Mouse (Mus musculus) retina, adult 2 months (tissue): ENCODE data around the gene 1810037I17Rik.
"Not testable (repeated sequence)": the region's sequence is repeated elsewhere in the genome, so short reads cannot be mapped to it uniquely, and the experiment has no call there.

Source experiments
- DNase-seq: peaks from one replicate; pipeline ENCODE4 v3.0.0-alpha.2; 2012; ENCODE audit warnings: low read depth, low spot score

The 1810037I17Rik gene

DNA sequence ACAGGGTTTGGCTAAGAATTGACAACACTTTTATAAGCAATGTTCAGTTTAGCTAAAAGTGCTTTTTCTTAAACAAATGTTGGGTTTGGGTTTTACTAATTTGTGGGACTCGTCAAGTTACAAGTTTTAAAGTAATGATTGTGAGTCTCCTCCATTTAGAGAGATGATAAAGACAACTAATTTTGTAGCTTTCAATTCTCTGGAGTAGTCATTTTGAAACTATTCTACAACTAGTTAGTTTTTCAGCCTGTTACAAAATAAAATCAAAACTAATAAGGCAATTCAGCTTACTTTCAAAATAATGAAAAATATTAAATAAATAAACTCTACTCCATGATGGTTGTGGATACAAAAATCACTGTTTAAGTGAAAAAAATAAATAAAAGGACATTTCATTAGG is 8.5 kb downstream of the 1810037I17Rik start:
- no peak for DNase-seq

DNA sequence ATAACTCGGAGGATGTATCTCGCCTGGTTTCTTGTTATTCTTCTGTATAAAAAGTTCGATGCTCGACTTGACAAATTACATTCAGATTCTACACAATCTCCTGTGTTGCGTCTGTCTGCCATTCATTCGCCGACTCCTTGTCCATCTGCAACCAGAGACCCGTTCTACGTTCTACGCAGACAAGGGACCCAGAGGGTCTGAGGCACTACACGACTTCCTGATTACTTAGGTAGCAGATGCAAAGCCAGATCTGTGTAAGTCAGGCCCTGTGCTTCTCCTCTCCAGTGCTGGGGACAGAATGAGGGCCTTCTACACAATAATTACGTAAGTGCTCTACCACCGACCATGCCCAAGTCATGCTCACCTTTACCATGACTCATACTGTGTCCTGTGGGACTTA is 13.2 kb downstream of the 1810037I17Rik start:
- DNase-seq = not testable (repeated sequence)

DNA sequence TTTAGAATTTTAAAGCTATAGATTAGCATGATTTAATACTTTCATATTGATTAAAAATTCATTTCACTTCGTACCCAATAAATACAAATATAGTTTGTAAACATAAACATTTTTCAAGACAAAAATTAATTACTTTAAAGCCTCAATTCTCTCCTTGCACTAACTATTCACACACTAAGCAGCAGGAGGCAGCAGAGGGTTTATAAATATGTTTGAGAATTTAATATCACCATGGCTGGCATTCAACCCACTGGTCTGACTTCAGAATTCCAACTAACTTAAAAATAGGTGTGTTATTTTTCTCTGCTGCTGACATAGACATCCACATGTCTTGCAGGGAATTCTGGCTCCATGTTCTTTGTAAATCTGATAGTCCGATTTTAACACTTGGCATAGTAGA is 15.2 kb downstream of the 1810037I17Rik start:
- peak; percentile 22 for DNase-seq

DNA sequence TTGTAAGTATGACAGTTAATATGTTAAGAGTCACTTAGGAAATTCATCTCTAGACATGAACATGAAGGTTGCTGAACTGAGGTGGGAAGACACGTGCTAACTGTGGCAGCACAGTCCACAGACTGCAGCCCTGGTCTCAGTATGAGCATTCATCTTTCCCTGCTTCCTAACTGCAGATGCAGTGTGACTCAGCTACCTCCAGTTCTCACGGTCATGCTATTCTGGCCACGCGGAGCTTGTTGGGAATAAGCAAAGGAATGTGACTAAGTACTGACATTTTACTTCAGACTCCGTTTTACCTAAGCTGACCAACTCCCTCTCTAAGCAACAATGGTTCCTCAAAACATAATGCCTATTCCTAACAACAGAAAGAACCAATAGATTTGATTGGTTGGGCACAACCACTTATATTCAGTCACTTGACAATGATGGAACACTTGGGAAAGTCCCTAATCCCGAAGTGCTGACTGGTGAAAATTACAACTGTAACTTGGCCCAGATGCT is 19.4 kb downstream of the 1810037I17Rik start:
- no peak for DNase-seq

DNA sequence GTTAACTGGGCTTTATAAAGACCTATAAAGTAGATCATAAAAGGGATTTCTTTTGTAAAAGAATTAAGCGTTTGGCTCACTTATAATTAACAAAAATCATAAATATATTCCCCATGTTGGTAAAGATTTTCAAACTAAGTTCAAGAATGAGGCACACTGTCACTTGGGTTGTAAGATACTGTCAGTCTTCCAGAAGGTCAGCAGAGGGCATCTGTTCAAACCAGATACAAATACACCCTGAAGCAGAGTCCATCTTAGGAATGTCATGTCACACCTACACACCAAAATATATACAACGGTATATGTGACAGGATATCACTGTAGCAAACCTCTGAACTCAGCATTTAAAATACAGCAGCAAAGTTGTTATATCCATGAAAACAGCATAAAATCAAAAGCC is 26.1 kb downstream of the 1810037I17Rik start:
- DNase-seq = no peak

DNA sequence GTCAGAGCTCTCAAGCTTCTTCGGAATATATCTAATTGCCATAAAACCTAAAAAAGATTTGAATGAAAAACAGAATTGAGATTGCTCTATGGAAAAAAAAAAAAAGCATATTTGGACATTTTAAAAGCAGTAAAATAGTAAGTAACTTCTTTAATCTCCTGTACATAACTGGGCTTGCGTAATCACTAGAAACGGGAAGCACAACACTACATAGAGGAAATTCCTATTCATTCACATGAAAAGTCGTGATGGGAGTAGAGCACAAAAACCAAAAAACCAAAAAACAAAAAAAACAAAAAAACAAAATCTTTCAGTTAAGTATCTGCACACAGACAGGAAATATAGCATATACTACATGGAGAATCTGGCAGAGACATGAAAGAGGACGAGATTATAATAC is 40.3 kb downstream of the 1810037I17Rik start:
- DNase-seq = no peak

DNA sequence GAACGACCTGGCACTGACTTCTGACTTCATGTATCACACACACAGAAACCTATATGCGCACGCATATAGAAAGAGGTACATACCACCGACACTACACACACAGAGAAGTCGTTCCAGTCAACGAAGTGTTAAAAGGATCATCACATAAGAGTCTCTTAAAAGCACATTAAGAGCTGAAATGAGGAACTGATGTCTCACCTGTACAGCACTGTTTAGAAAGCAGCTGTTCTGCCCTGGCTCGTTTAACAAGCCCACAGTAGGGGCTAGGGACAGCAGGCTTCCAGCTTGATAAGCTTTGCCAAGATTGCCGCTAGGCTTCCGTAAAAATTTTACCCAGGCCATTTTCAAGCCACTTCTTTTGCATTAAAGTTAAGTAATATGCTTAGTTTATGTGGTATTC is 44.4 kb downstream of the 1810037I17Rik start:
- no peak for DNase-seq

DNA sequence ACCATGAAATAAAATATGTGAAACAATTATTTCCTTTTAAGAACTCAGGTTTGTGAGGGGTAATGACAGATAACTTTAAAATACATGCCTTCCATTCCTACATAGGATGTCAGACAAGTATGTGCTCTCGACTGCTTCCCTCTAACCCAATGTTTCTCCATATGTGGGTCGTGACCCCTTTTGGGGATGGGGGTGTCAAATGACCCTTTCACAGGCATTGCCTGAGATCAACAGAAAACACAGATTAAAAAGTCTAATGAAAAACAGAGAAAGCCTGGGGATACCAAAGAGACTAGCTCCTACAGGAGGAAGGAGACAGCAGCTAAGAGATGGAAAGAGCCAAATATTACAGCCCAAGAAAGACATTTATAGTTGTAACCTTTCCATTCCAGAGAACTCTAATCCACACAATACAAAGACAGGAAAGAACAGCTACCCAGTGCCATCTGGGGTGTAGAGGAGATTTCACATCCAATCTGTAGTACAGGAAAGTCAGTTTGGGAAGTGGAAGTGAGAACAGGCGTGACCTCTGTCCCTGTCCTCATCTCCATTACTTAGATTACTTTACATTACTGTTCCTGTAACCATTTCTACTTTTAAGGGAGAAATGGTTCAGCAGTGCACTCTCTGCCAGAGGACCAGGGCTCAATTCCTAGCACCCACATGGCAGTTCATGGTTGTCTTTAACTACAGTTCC is 48.3 kb downstream of the 1810037I17Rik start:
- DNase-seq = no peak

DNA sequence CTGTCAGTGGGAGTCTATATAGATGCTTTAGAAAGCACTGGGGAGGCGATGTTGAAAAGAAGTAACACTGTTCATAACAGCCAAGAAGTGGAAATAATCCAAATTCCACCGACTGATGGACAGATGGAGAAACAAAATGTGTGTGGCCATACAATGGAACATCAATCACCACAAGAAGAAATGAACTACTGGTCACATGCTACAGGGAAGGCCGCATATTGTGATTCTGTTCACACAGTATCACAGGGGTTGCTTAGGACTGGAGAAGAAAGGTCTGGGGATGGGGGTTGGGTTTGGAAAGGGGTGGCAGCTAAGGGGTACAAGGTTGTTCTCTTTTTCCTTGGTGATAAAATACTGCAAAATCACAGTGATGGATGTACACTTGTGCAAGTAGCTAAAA is 50.8 kb downstream of the 1810037I17Rik start:
- no peak for DNase-seq

DNA sequence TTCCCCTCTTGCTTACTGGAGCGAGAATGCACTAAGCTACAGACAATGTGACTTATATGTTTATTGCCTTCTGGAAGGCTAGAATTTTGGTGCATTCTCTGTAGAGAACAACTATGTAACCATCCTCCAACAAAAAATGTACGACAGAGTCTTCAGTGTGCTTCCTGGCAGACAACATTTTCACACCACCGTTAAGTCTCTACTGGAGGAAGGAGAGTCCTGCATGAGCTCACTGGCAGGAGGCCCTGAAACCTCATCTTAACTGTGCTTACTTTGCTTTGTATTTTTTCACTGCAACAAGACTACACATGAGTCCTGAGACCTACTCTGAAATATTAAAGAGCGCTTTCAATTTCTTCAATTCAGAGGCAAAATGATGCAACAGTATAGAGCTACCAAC is 51.4 kb downstream of the 1810037I17Rik start:
- DNase-seq = no peak
